Mouse (Mus musculus) midbrain, embryonic 16.5 days (tissue): ENCODE measurements around the gene Abi3. TPM values are rescaled to one million over a fixed set of nuclear protein-coding genes. Genes with fewer than 3 reads are reported as not detected.
A peak's percentile ranks its signal among the peaks of the same experiment; 100 is the strongest.

ENCODE experiments used
- ATAC-seq: fragments of 200-750 bp; cut with Nextera tagmentation; 2 replicates; pipeline ENCODE4 v1.8.0; 2017; ENCODE audit warnings: moderate TSS enrichment
- H3K27ac ChIP-seq: fragments of 300-500 bp; sonication (generic); 2 replicates; pipeline ENCODE4 v1.5.1; 2014; ENCODE audit warnings: mild to moderate bottlenecking, low read length, mixed read lengths
- H3K27me3 ChIP-seq: fragments of 300-500 bp; sonication (generic); 2 replicates; pipeline ENCODE4 v1.6.1; 2014; ENCODE audit warnings: low read depth, low read length, mixed read lengths; ENCODE audit not compliant: control insufficient read depth, insufficient read depth
- H3K36me3 ChIP-seq: fragments of 300-500 bp; sonication (generic); 2 replicates; pipeline ENCODE4 v1.6.1; 2014; ENCODE audit warnings: mild to moderate bottlenecking, low read length, moderate library complexity, mixed read lengths; ENCODE audit not compliant: control insufficient read depth, insufficient read depth
- H3K4me1 ChIP-seq: fragments of 300-500 bp; sonication (generic); 2 replicates; pipeline ENCODE4 v1.6.1; 2014; ENCODE audit warnings: mild to moderate bottlenecking, low read length, mixed read lengths; ENCODE audit not compliant: control insufficient read depth, insufficient read depth
- H3K4me2 ChIP-seq: fragments of 300-500 bp; sonication (generic); 2 replicates; pipeline ENCODE4 v1.6.1; 2014; ENCODE audit warnings: mild to moderate bottlenecking, low read length, mixed read lengths
- H3K4me3 ChIP-seq: fragments of 300-500 bp; sonication (generic); 2 replicates; pipeline ENCODE4 v1.5.1; 2014; ENCODE audit warnings: low read depth, mild to moderate bottlenecking, low read length, moderate library complexity, mixed read lengths
- H3K9ac ChIP-seq: fragments of 300-500 bp; sonication (generic); 2 replicates; pipeline ENCODE4 v1.6.1; 2014; ENCODE audit warnings: low read depth, low read length, mixed read lengths
- H3K9me3 ChIP-seq: fragments of 300-500 bp; sonication (generic); replicated peaks from 2 replicates; pipeline ENCODE4 v1.6.1; 2014; ENCODE audit warnings: mild to moderate bottlenecking, low read length, mixed read lengths; ENCODE audit not compliant: control insufficient read depth, poor library complexity, severe bottlenecking
- WGBS: fragments of 180-500 bp; shearing (Covaris S2); extraction: QIAGEN DNeasy Blood & Tissue Kit; methylation state at CpG from one replicate; pipeline ENCODE4 v1.1.7; 2014; 5-methylcytosine and 5-hydroxymethylcytosine counted together
- polyA plus RNA-seq: library from polyadenylated mRNA; unstranded; fragments of >200 nt; fragmentation: Nextera tagmentation; extraction: Ambion mirVana; gene quantifications from 2 replicates; pipeline ENCODE4 v1.2.1, GENCODE M21; 2015

The Abi3 gene
- polyA plus RNA-seq, 1 experiment from 2014 or later = 1.2 TPM

DNA sequence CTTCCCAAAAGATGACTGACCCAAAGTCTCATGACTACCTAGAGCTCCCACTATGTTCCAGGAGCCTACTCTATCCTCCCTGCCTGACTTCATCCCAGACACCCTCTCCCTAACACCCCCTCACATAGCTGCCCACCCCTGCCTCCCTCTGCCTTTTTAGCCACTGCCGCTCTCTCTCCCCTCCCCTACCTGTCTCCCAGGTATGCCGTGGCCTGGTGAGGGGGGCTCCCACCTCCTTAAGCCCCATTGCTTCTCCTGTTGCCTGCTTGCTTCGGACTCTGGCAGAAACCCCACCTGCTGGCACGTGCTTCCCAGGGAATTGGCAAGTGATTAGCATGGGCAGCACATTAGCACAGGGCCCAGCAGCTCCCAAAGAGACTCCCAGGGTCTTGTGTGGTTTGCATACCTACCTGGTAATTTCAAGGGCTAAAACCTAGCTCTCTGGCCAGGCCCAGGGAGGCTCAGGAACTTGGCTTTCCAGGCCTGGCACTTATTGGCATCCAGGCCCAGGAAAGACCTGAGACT lies 12.7 kb downstream of the Abi3 start:
- Histone ChIP-seq H3K4me3 (no peak overlapping the region), H3K27me3 (peaks cover 91% of the 10 kb centered on the region), H3K27ac (no peak overlapping the region), H3K4me1 (peaks cover 27% of the 10 kb centered on the region), H3K9ac (no peak overlapping the region), H3K4me2 (no peak overlapping the region), H3K9me3 (no peaks in the 10 kb centered on the region), H3K36me3 (no peaks in the 10 kb centered on the region)
- 42% methylated on average over 4 of the region's 4 CpGs for WGBS
- no peak for ATAC-seq

GRCm38 (mm10) chr11:95828181-95828964 lies 13.9 kb downstream of the Abi3 start:
- WGBS = 74% methylated on average over 11 of the region's 11 CpGs
- no peak for ATAC-seq
- H3K36me3 ChIP-seq = no peaks in the 10 kb centered on the region

GRCm38 (mm10) chr11:95827464-95828085 lies 14.7 kb downstream of the Abi3 start:
- WGBS = 15% methylated on average over 3 of the region's 3 CpGs
- ATAC-seq = no peak

More at GRCm38 (mm10) chr11:95828181-95828964, 13.9 kb downstream of the Abi3 start:
- Histone ChIP-seq H3K4me2 (no peak overlapping the region), H3K4me1 (peaks cover 23% of the 10 kb centered on the region), H3K4me3 (no peak overlapping the region), H3K9me3 (no peaks in the 10 kb centered on the region), H3K27me3 (peaks cover 84% of the 10 kb centered on the region), H3K9ac (no peak overlapping the region), H3K27ac (no peak overlapping the region)

DNA sequence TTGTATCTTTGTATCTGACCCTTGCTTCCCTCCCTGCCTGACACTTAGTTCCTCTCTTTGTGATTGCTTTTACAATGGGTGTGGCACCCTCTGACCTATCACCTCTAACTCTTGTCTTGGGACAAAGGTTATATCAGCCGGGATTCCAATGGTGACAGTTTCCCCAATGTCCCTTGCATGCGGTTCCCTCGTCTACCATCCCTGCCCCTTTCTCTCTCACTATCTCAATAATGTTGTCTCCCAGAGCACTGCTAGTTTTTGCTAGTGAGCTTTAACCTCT lies 15.2 kb downstream of the Abi3 start:
- Histone ChIP-seq H3K4me3 (no peak overlapping the region), H3K27me3 (peaks cover 80% of the 10 kb centered on the region), H3K4me2 (no peak overlapping the region), H3K9me3 (no peaks in the 10 kb centered on the region), H3K27ac (no peak overlapping the region), H3K4me1 (peaks cover 22% of the 10 kb centered on the region), H3K36me3 (no peaks in the 10 kb centered on the region), H3K9ac (no peak overlapping the region)
- 33% methylated on average over 3 of the region's 3 CpGs for WGBS
- ATAC-seq = no peak

More at GRCm38 (mm10) chr11:95827464-95828085, 14.7 kb downstream of the Abi3 start:
- H3K36me3 ChIP-seq = no peaks in the 10 kb centered on the region
- H3K27ac ChIP-seq = no peak overlapping the region
- peaks cover 83% of the 10 kb centered on the region for H3K27me3 ChIP-seq
- H3K4me2 ChIP-seq = no peak overlapping the region
- no peak overlapping the region for H3K9ac ChIP-seq
- H3K4me3 ChIP-seq = no peak overlapping the region
- H3K4me1 ChIP-seq = peaks cover 22% of the 10 kb centered on the region
- no peaks in the 10 kb centered on the region for H3K9me3 ChIP-seq

GRCm38 (mm10) chr11:95826317-95827167 lies 15.7 kb downstream of the Abi3 start:
- Histone ChIP-seq H3K36me3 (no peaks in the 10 kb centered on the region), H3K4me3 (no peak overlapping the region), H3K9me3 (no peaks in the 10 kb centered on the region), H3K27ac (no peak overlapping the region), H3K27me3 (peaks cover 78% of the 10 kb centered on the region), H3K4me2 (no peak overlapping the region), H3K9ac (no peak overlapping the region), H3K4me1 (peaks cover 22% of the 10 kb centered on the region)
- 48% methylated on average over 6 of the region's 6 CpGs for WGBS
- no peak for ATAC-seq

GRCm38 (mm10) chr11:95825625-95826024 lies 16.7 kb downstream of the Abi3 start:
- 44% methylated on average over 3 of the region's 3 CpGs for WGBS
- ATAC-seq = no peak

DNA sequence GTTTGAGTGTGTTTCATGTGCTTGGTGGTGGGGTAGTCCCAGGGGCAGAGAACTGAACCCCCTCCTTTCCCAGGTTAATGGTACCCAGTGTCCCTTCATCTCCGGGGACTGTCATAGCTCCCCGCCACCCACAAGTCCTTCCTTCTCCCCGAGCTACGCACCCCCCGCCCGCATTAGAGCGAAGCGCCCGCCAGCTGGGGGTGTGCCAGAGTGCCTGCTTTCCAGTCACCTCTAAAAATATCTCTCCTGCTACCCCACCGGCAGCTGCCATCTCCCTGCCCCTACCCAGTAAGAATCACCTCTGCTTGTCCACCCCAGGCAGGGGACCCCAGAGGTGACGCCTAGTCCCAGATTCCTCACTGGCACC lies 17.4 kb downstream of the Abi3 start:
- Histone ChIP-seq H3K27ac (no peak overlapping the region), H3K4me3 (peak overlapping the region; percentile 64), H3K4me1 (peaks cover 11% of the 10 kb centered on the region), H3K9ac (peak overlapping the region; percentile 78), H3K36me3 (no peaks in the 10 kb centered on the region), H3K27me3 (peaks cover 61% of the 10 kb centered on the region), H3K9me3 (no peaks in the 10 kb centered on the region), H3K4me2 (peak overlapping the region; percentile 100)
- WGBS = 1% methylated on average over 11 of the region's 11 CpGs
- peak; percentile 61 for ATAC-seq

More at GRCm38 (mm10) chr11:95825625-95826024, 16.7 kb downstream of the Abi3 start:
- Histone ChIP-seq H3K36me3 (no peaks in the 10 kb centered on the region), H3K27ac (no peak overlapping the region), H3K9me3 (no peaks in the 10 kb centered on the region), H3K9ac (no peak overlapping the region), H3K4me1 (peaks cover 17% of the 10 kb centered on the region), H3K27me3 (peaks cover 68% of the 10 kb centered on the region), H3K4me3 (no peak overlapping the region), H3K4me2 (no peak overlapping the region)

- peaks cover 55% of the 10 kb centered on the region for H3K27me3 ChIP-seq
- H3K9me3 ChIP-seq = no peaks in the 10 kb centered on the region
- H3K4me3 ChIP-seq = peak within 1 kb of the TSS; percentile 64
- no peak within 1 kb of the TSS for H3K27ac ChIP-seq
- peak within 1 kb of the TSS; percentile 100 for H3K4me2 ChIP-seq
- H3K9ac ChIP-seq = peak within 1 kb of the TSS; percentile 78
- no peaks in the 10 kb centered on the region for H3K36me3 ChIP-seq
- peak; percentile 97 for ATAC-seq
- WGBS = under 1% methylated on average over 61 of the region's 78 CpGs
- H3K4me1 ChIP-seq = peaks cover 11% of the 10 kb centered on the region
Observed at GRCm38 (mm10) chr11:95824071-95824876, 18.0 kb downstream of the Abi3 start, which contains the start of gene Phospho1. TSS of gene Phospho1 (plus strand) at chr11:95824499.
